Mouse (Mus musculus): ENCODE data around the gene Gm20388. TPM values are rescaled to one million over a fixed set of nuclear protein-coding genes. Genes with fewer than 3 reads are reported as not detected.

The Gm20388 gene
- total and polyA plus RNA-seq, 2 experiments from 2014 or later = 17.3 TPM; not detected in 1

DNA sequence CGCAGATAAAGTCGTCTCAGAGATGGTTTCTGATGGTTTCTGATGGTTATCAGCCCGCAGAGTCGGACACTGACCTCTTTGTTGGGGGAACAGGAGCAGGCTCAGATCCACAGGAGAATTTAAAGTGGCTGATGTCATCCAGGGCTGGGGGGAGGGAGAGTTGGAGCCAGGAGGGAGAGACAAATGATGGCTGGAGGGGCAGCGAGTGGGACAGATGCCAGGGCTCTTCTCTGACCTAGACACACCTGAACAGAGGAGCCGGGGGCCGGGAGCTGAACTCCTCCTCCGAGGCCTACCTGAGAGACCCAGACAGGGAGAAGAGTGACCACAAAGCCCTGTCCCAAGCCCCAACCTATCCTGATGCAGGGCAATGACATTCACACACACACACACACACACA is 2418.4 kb downstream of the Gm20388 start:
- Histone ChIP-seq H3K9me3 (replicated peaks; ENCODE audit: control insufficient read depth, low read length) (no peaks in the 10 kb centered on the region), H3K4me3 (ENCODE audit: low read depth, low read length) (no peak overlapping the region), H3K36me3 (replicated peaks; ENCODE audit: control insufficient read depth, insufficient read depth, low read length) (peaks cover 14% of the 10 kb centered on the region; the same call in 1 of the 2 replicates), H3K4me2 (ENCODE audit: low read depth, low read length) (no peak overlapping the region), H3K27me3 (ENCODE audit: control insufficient read depth, insufficient read depth, low read length) (no peaks in the 10 kb centered on the region), H3K4me1 (ENCODE audit: control insufficient read depth, insufficient read depth) (peaks cover 30% of the 10 kb centered on the region), H3K27ac (ENCODE audit: low read depth) (no peak overlapping the region), H3K9ac (replicated peaks; ENCODE audit: low read depth, low read length) (no peak overlapping the region)
- ATAC-seq (ENCODE audit: insufficient read depth, low read depth) (no peak), DNase-seq (ENCODE audit: low spot score) (no peak)
- WGBS = 50% methylated on average over 8 of the region's 8 CpGs
- TF ChIP-seq EP300 (IDR thresholded peaks at IDR 0.05; ENCODE audit: low read depth) = no peak
- TF ChIP-seq CTCF (IDR thresholded peaks at IDR 0.05; ENCODE audit: low read depth) = no peak

DNA sequence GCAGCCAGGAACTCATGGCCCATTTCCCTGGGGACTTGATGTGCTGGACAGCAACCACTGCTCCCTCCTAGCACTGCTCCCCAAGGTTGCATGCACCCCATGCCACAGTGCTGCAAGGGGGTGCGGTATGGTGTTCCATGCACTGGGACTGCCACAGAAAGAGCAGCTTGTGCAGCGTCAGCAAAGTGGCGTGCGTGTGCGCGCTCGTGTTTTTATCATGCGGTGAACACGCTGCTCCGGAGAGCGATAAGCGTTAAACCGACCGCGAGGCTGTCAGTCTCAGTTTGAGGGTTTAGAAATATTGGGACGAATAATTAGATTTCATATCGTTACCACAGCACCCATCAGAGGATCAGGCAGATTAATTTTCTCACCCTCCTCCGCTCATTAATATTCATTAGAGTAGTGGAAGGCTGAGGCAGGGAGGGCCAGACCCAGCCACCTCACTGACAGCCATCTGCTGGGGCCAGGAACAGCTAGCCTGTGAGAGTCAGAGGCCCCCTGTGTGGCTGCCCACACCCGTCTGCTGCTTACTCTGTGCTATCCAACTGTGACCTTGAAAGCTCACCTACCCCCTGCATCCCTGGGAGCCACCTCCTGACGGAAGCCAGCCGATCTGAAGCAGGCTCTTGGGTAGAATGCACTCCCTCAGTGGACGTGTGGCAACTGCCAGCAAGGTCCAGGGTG is 2419.1 kb downstream of the Gm20388 start:
- peaks cover 24% of the 10 kb centered on the region for H3K4me1 ChIP-seq (ENCODE audit: control insufficient read depth, insufficient read depth)
- H3K27me3 ChIP-seq (ENCODE audit: control insufficient read depth, insufficient read depth, low read length) = no peaks in the 10 kb centered on the region
- no peaks in the 10 kb centered on the region for H3K9me3 ChIP-seq (replicated peaks; ENCODE audit: control insufficient read depth, low read length)
- no peak overlapping the region; the same call in 1 of the 2 replicates for H3K9ac ChIP-seq (replicated peaks; ENCODE audit: low read depth, low read length)
- WGBS = 79% methylated on average over 22 of the region's 22 CpGs
- H3K4me3 ChIP-seq (ENCODE audit: low read depth, low read length) = no peak overlapping the region
- no peak for TF ChIP-seq CTCF (IDR thresholded peaks at IDR 0.05; ENCODE audit: low read depth)
- H3K27ac ChIP-seq (ENCODE audit: low read depth) = peak overlapping the region; percentile 62; the same call in 1 of the 2 replicates
- DNase-seq (ENCODE audit: low spot score) = no peak
- H3K36me3 ChIP-seq (replicated peaks; ENCODE audit: control insufficient read depth, insufficient read depth, low read length) = peaks cover 20% of the 10 kb centered on the region
- no peak overlapping the region for H3K4me2 ChIP-seq (ENCODE audit: low read depth, low read length)
- 0 out of 2 replicates have a peak, but pooled peaks have one; percentile 15 for ATAC-seq (ENCODE audit: insufficient read depth, low read depth)

DNA sequence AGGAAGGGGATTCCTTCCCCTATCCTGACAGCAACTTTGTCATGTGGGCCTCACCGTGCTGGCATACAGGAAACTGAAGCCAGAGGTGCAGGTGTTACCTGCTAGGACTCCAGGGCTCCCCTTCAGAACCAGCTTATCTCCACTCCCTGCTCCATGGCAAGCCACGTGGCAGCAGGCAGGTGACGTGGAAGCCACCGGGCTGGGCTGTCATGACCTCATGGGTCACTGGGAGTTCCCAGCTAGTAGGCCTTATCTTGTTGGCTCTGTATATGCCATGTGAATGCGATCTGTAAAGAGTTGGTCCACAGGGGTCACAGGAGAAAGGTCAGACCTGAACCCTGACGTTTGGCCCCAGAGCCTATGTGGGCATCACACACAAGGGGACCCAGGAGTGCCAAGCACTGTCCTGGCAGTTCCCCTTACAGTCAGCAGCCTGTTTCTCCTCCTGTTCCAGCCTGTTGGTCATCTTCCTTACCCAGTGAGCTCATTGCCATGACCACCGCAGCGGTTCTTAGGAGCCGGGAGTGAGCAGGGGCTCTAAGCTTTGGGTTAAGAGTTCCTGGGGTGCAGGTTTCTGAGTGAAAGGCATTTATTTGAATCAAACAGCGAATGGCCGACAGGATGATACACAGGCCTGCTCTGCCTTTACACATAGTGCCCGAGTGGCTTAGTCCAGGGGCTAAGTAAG is 2419.9 kb downstream of the Gm20388 start:
- 46% methylated on average over 12 of the region's 12 CpGs for WGBS
- Histone ChIP-seq H3K27me3 (ENCODE audit: control insufficient read depth, insufficient read depth, low read length) (no peaks in the 10 kb centered on the region), H3K4me2 (ENCODE audit: low read depth, low read length) (no peak overlapping the region), H3K27ac (ENCODE audit: low read depth) (peak overlapping the region; percentile 62), H3K9me3 (replicated peaks; ENCODE audit: control insufficient read depth, low read length) (no peaks in the 10 kb centered on the region), H3K4me1 (ENCODE audit: control insufficient read depth, insufficient read depth) (peaks cover 21% of the 10 kb centered on the region), H3K4me3 (ENCODE audit: low read depth, low read length) (no peak overlapping the region), H3K36me3 (replicated peaks; ENCODE audit: control insufficient read depth, insufficient read depth, low read length) (peaks cover 29% of the 10 kb centered on the region), H3K9ac (replicated peaks; ENCODE audit: low read depth, low read length) (no peak overlapping the region; the same call in 1 of the 2 replicates)
- ATAC-seq (ENCODE audit: insufficient read depth, low read depth) (peak; percentile 28; the same call in 1 of the 2 replicates), DNase-seq (ENCODE audit: low spot score) (peak; percentile 46)
- TF ChIP-seq CTCF (IDR thresholded peaks at IDR 0.05; ENCODE audit: low read depth) = no peak
- no peak for TF ChIP-seq EP300 (IDR thresholded peaks at IDR 0.05; ENCODE audit: low read depth)

DNA sequence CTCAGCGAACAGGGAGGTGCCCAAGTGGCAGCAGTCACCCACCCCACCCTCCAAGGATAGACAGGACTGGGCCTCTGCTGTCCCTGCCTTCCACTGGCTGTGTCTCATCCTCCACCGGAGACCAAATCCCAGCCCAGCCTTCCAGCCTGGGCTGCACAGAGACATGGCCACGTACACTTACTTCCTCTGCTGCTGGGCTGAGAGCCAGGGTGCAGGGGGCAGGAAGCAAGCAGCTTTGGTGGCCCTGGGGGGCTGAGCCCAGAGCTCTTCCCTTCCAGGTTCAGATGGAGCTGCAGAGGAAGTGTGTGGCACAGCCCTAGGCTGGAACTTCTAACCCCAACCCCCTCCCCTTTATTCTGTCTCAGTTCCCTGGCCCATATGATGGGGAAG is 2420.5 kb downstream of the Gm20388 start:
- Histone ChIP-seq H3K36me3 (replicated peaks; ENCODE audit: control insufficient read depth, insufficient read depth, low read length) (peaks cover 34% of the 10 kb centered on the region), H3K9me3 (replicated peaks; ENCODE audit: control insufficient read depth, low read length) (no peaks in the 10 kb centered on the region), H3K4me1 (ENCODE audit: control insufficient read depth, insufficient read depth) (peaks cover 21% of the 10 kb centered on the region), H3K9ac (replicated peaks; ENCODE audit: low read depth, low read length) (no peak overlapping the region), H3K4me3 (ENCODE audit: low read depth, low read length) (no peak overlapping the region), H3K4me2 (ENCODE audit: low read depth, low read length) (no peak overlapping the region), H3K27me3 (ENCODE audit: control insufficient read depth, insufficient read depth, low read length) (no peaks in the 10 kb centered on the region), H3K27ac (ENCODE audit: low read depth) (peak overlapping the region; percentile 62)
- WGBS = 43% methylated on average over 3 of the region's 3 CpGs
- no peak for TF ChIP-seq CTCF (IDR thresholded peaks at IDR 0.05; ENCODE audit: low read depth)
- no peak for TF ChIP-seq EP300 (IDR thresholded peaks at IDR 0.05; ENCODE audit: low read depth)
- DNase-seq (ENCODE audit: low spot score) (peak; percentile 47), ATAC-seq (ENCODE audit: insufficient read depth, low read depth) (peak; percentile 30)

DNA sequence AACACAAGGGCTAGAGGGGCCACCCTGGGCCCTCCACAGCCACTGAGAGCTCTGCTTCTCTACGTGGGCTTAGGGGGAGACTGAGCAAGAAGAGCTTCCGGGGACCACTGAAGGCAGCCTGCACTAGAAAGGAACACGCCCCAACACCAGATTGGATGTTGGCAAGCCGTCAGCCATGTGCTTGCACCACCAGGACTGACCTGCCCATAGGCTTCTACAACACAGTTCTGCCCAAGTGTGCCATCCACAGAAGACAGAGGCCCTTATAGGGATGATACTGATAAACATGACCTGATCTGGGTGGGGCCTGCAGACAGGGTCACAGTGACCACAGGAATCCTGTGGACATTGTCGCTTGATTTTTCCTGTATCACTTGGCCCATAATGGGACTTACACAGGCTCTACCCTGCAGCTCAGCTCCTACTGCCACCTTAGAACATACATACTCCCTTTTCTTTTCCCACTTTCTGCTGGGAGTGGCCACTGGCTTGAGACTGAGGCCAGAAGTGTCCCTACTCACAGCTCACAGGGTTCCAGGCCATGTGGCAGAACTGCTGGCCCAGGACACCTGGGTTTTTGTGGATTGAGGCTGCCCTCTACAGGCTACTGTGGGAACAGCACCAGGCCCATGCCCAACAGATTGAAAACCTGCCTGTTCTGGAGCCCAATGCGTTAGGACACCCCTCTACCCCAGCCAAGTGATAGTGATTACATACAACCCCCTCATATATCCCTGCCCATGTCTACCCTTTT is 2422.3 kb downstream of the Gm20388 start:
- no peak overlapping the region for H3K4me2 ChIP-seq (ENCODE audit: low read depth, low read length)
- H3K4me3 ChIP-seq (ENCODE audit: low read depth, low read length) = no peak overlapping the region
- no peaks in the 10 kb centered on the region for H3K9me3 ChIP-seq (replicated peaks; ENCODE audit: control insufficient read depth, low read length)
- ATAC-seq (ENCODE audit: insufficient read depth, low read depth) (peak; percentile 40), DNase-seq (ENCODE audit: low spot score) (peak; percentile 67)
- H3K9ac ChIP-seq (replicated peaks; ENCODE audit: low read depth, low read length) = no peak overlapping the region
- H3K27me3 ChIP-seq (ENCODE audit: control insufficient read depth, insufficient read depth, low read length) = no peaks in the 10 kb centered on the region
- peaks cover 21% of the 10 kb centered on the region for H3K4me1 ChIP-seq (ENCODE audit: control insufficient read depth, insufficient read depth)
- 71% methylated on average over 6 of the region's 6 CpGs for WGBS
- TF ChIP-seq CTCF (IDR thresholded peaks at IDR 0.05; ENCODE audit: low read depth) (peak; percentile 91), EP300 (IDR thresholded peaks at IDR 0.05; ENCODE audit: low read depth) (no peak)
- H3K27ac ChIP-seq (ENCODE audit: low read depth) = no peak overlapping the region
- peaks cover 52% of the 10 kb centered on the region for H3K36me3 ChIP-seq (replicated peaks; ENCODE audit: control insufficient read depth, insufficient read depth, low read length)
